Mouse (Mus musculus): ENCODE results near the gene Nt5dc3.

Nt5dc3 gene

GRCm38 (mm10) chr10:86777614-86778319 lies 1.0 kb upstream of the Nt5dc3 start:
- intact Hi-C loops (cut with DNase I): loop anchor here (5.0 kb wide), 1 partner anchor 40 kb away; no protein-coding TSS in a partner anchor

GRCm38 (mm10) chr10:86779117-86779755 lies 431 bp downstream of the Nt5dc3 start:
- intact Hi-C loops (cut with DNase I): loop anchor here (5.0 kb wide), 1 partner anchor 38 kb away; no protein-coding TSS in a partner anchor

- intact Hi-C loops (cut with DNase I): loop anchor here (5.0 kb wide), 1 partner anchor 37 kb away; no protein-coding TSS in a partner anchor
Observed at GRCm38 (mm10) chr10:86779816-86780500, 1.2 kb downstream of the Nt5dc3 start.

GRCm38 (mm10) chr10:86781641-86782040 lies 2.8 kb downstream of the Nt5dc3 start:
- intact Hi-C loops (cut with DNase I): no loop called here

- intact Hi-C loops (cut with DNase I): no loop called here
Observed at GRCm38 (mm10) chr10:86782656-86783055, 3.9 kb downstream of the Nt5dc3 start.

GRCm38 (mm10) chr10:86783561-86783960 lies 4.8 kb downstream of the Nt5dc3 start:
- intact Hi-C loops (cut with DNase I): no loop called here

GRCm38 (mm10) chr10:86784126-86784675 lies 5.4 kb downstream of the Nt5dc3 start:
- intact Hi-C loops (cut with DNase I): no loop called here

- intact Hi-C loops (cut with DNase I): no loop called here
Observed at GRCm38 (mm10) chr10:86785396-86785795, 6.6 kb downstream of the Nt5dc3 start.

- intact Hi-C loops (cut with DNase I): no loop called here
Observed at GRCm38 (mm10) chr10:86786083-86786482, 7.3 kb downstream of the Nt5dc3 start.

- intact Hi-C loops (cut with DNase I): no loop called here
Observed at GRCm38 (mm10) chr10:86788193-86788592, 9.4 kb downstream of the Nt5dc3 start.

GRCm38 (mm10) chr10:86789146-86789672 lies 10.4 kb downstream of the Nt5dc3 start:
- intact Hi-C loops (cut with DNase I): no loop called here

GRCm38 (mm10) chr10:86791507-86792184 lies 12.8 kb downstream of the Nt5dc3 start:
- intact Hi-C loops (cut with DNase I): no loop called here

GRCm38 (mm10) chr10:86793509-86793951 lies 14.7 kb downstream of the Nt5dc3 start:
- intact Hi-C loops (cut with DNase I): no loop called here

GRCm38 (mm10) chr10:86794196-86794595 lies 15.4 kb downstream of the Nt5dc3 start:
- intact Hi-C loops (cut with DNase I): no loop called here

GRCm38 (mm10) chr10:86794794-86795535 lies 16.2 kb downstream of the Nt5dc3 start:
- intact Hi-C loops (cut with DNase I): no loop called here

GRCm38 (mm10) chr10:86796073-86796741 lies 17.4 kb downstream of the Nt5dc3 start:
- intact Hi-C loops (cut with DNase I): no loop called here

GRCm38 (mm10) chr10:86807362-86807761 lies 28.6 kb downstream of the Nt5dc3 start:
- intact Hi-C loops (cut with DNase I): no loop called here

GRCm38 (mm10) chr10:86808013-86808758 lies 29.4 kb downstream of the Nt5dc3 start:
- intact Hi-C loops (cut with DNase I): no loop called here

- intact Hi-C loops (cut with DNase I): no loop called here
Observed at GRCm38 (mm10) chr10:86810000-86810399, 31.2 kb downstream of the Nt5dc3 start.
